Mouse (Mus musculus): ENCODE data around the gene Myb. TPM values are rescaled to one million over a fixed set of nuclear protein-coding genes. Genes with fewer than 3 reads are reported as not detected.
A peak's percentile ranks its signal among the peaks of the same experiment; 100 is the strongest.

The Myb gene
- polyA plus RNA-seq, 1 experiment = 82.4 TPM

GRCm38 (mm10) chr10:21159697-21160394 is 938 bp downstream of the Myb start:
- under 1% methylated on average over 43 of the region's 44 CpGs for WGBS

GRCm38 (mm10) chr10:21158918-21159443 is 1.8 kb downstream of the Myb start:
- peak overlapping the region; percentile 50 for H3K4me3 ChIP-seq (ENCODE audit: insufficient read depth, low read depth, low read length)
- WGBS = under 1% methylated on average over 35 of the region's 35 CpGs
- H3K4me1 ChIP-seq (ENCODE audit: control insufficient read depth, insufficient read depth, low read length) = peaks cover 18% of the 10 kb centered on the region
- H3K27ac ChIP-seq (ENCODE audit: insufficient read depth, low read depth, low read length) = no peak overlapping the region
- TF ChIP-seq POLR2A (IDR thresholded peaks at IDR 0.05; ENCODE audit: insufficient read depth, low read depth, low read length) = no peak
- no peak for TF ChIP-seq CTCF (IDR thresholded peaks at IDR 0.05; ENCODE audit: insufficient read depth, low read depth, low read length)

More at GRCm38 (mm10) chr10:21159697-21160394, 938 bp downstream of the Myb start:
- peaks cover 18% of the 10 kb centered on the region for H3K4me1 ChIP-seq (ENCODE audit: control insufficient read depth, insufficient read depth, low read length)
- no peak overlapping the region for H3K27ac ChIP-seq (ENCODE audit: insufficient read depth, low read depth, low read length)
- TF ChIP-seq CTCF (IDR thresholded peaks at IDR 0.05; ENCODE audit: insufficient read depth, low read depth, low read length) (no peak), POLR2A (IDR thresholded peaks at IDR 0.05; ENCODE audit: insufficient read depth, low read depth, low read length) (no peak)
- peak overlapping the region; percentile 50 for H3K4me3 ChIP-seq (ENCODE audit: insufficient read depth, low read depth, low read length)

- WGBS = 8% methylated on average over 19 of the region's 19 CpGs
- Histone ChIP-seq H3K27ac (ENCODE audit: insufficient read depth, low read depth, low read length) (no peak overlapping the region), H3K4me3 (ENCODE audit: insufficient read depth, low read depth, low read length) (peak overlapping the region; percentile 50), H3K4me1 (ENCODE audit: control insufficient read depth, insufficient read depth, low read length) (peaks cover 18% of the 10 kb centered on the region)
- TF ChIP-seq POLR2A (IDR thresholded peaks at IDR 0.05; ENCODE audit: insufficient read depth, low read depth, low read length) = no peak
- 0 out of 2 replicates have a peak, but pooled peaks have one; percentile 9 for TF ChIP-seq CTCF (IDR thresholded peaks at IDR 0.05; ENCODE audit: insufficient read depth, low read depth, low read length)
Observed at GRCm38 (mm10) chr10:21158111-21158917, 2.5 kb downstream of the Myb start.

GRCm38 (mm10) chr10:21156953-21157499 is 3.8 kb downstream of the Myb start:
- no peak overlapping the region for H3K27ac ChIP-seq (ENCODE audit: insufficient read depth, low read depth, low read length)
- H3K4me1 ChIP-seq (ENCODE audit: control insufficient read depth, insufficient read depth, low read length) = peaks cover 18% of the 10 kb centered on the region
- TF ChIP-seq POLR2A (IDR thresholded peaks at IDR 0.05; ENCODE audit: insufficient read depth, low read depth, low read length) = no peak
- no peak for TF ChIP-seq CTCF (IDR thresholded peaks at IDR 0.05; ENCODE audit: insufficient read depth, low read depth, low read length)
- 84% methylated on average over 5 of the region's 5 CpGs for WGBS
- H3K4me3 ChIP-seq (ENCODE audit: insufficient read depth, low read depth, low read length) = no peak overlapping the region

GRCm38 (mm10) chr10:21156416-21156815 is 4.4 kb downstream of the Myb start:
- Histone ChIP-seq H3K4me1 (ENCODE audit: control insufficient read depth, insufficient read depth, low read length) (peaks cover 16% of the 10 kb centered on the region), H3K27ac (ENCODE audit: insufficient read depth, low read depth, low read length) (no peak overlapping the region), H3K4me3 (ENCODE audit: insufficient read depth, low read depth, low read length) (no peak overlapping the region)
- TF ChIP-seq POLR2A (IDR thresholded peaks at IDR 0.05; ENCODE audit: insufficient read depth, low read depth, low read length) (no peak), CTCF (IDR thresholded peaks at IDR 0.05; ENCODE audit: insufficient read depth, low read depth, low read length) (no peak)
- over 99% methylated on average over 3 of the region's 3 CpGs for WGBS

- Histone ChIP-seq H3K27ac (ENCODE audit: insufficient read depth, low read depth, low read length) (no peak overlapping the region), H3K4me1 (ENCODE audit: control insufficient read depth, insufficient read depth, low read length) (peaks cover 12% of the 10 kb centered on the region), H3K4me3 (ENCODE audit: insufficient read depth, low read depth, low read length) (no peak overlapping the region)
- 95% methylated on average over 3 of the region's 3 CpGs for WGBS
- no peak for TF ChIP-seq CTCF (IDR thresholded peaks at IDR 0.05; ENCODE audit: insufficient read depth, low read depth, low read length)
- TF ChIP-seq POLR2A (IDR thresholded peaks at IDR 0.05; ENCODE audit: insufficient read depth, low read depth, low read length) = no peak
Observed at GRCm38 (mm10) chr10:21154927-21155326, 5.9 kb downstream of the Myb start.

GRCm38 (mm10) chr10:21153433-21153832 is 7.4 kb downstream of the Myb start:
- no peak overlapping the region for H3K4me3 ChIP-seq (ENCODE audit: insufficient read depth, low read depth, low read length)
- no peaks in the 10 kb centered on the region for H3K4me1 ChIP-seq (ENCODE audit: control insufficient read depth, insufficient read depth, low read length)
- 93% methylated on average over 4 of the region's 4 CpGs for WGBS
- no peak for TF ChIP-seq CTCF (IDR thresholded peaks at IDR 0.05; ENCODE audit: insufficient read depth, low read depth, low read length)
- TF ChIP-seq POLR2A (IDR thresholded peaks at IDR 0.05; ENCODE audit: insufficient read depth, low read depth, low read length) = no peak
- no peak overlapping the region for H3K27ac ChIP-seq (ENCODE audit: insufficient read depth, low read depth, low read length)

GRCm38 (mm10) chr10:21152812-21153211 is 8.0 kb downstream of the Myb start:
- no peak overlapping the region for H3K27ac ChIP-seq (ENCODE audit: insufficient read depth, low read depth, low read length)
- H3K4me3 ChIP-seq (ENCODE audit: insufficient read depth, low read depth, low read length) = no peak overlapping the region
- 97% methylated on average over 5 of the region's 5 CpGs for WGBS
- TF ChIP-seq POLR2A (IDR thresholded peaks at IDR 0.05; ENCODE audit: insufficient read depth, low read depth, low read length) = no peak
- no peak for TF ChIP-seq CTCF (IDR thresholded peaks at IDR 0.05; ENCODE audit: insufficient read depth, low read depth, low read length)
- no peaks in the 10 kb centered on the region for H3K4me1 ChIP-seq (ENCODE audit: control insufficient read depth, insufficient read depth, low read length)

Measured in olfactory bulb, adult 2 months (tissue).